Mouse (Mus musculus) embryo, embryonic 11 days (tissue): ENCODE measurements at regions not wholly inside any gene's neighbourhood (a gene's known extent, or its start where the extent isn't known, plus 50 kb on each side); places are given as distances from the start of the nearest gene placed in this dataset.

Source experiments
- DNase-seq: peaks from one replicate; pipeline ENCODE4 v3.0.0-alpha.2; 2015

DNA sequence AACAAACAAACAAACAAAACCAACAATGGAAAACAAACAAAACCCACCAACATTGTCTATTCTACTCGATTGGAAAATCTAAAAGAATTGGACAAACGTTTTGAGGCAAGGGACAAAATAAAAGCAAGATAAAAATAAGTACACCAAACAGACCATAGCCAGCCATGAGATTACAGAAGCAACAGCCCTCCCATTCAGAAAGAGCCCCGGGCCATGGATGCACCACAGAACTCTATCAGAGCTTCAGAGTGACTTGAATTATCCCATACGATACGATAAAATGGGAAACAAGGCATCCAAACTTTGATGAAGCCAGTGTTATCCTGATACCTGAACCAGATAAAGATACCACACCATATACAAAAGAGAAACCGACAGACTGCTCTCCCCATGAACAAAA is 68.7 kb downstream of the Npepl1 start:
- DNase-seq, result no peak

DNA sequence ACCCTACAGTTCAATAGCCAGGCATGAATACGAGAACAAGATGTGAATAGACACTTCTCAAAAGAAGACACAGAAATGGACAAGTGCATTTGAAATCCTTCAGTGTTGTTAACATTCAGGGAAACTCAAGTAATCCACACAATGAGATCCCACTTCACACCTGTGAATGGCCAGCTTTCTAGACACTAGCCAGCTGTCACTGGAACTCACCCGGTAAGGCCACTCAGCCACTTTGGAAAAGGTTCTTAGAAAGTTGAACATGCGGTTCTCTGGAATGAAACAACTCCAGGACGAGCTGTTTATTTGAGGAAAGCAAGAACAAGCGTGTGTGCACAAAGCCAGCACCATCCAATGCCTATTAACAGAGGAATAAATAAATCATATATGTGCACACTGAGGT is 74.6 kb downstream of the Npepl1 start:
- no peak for DNase-seq

DNA sequence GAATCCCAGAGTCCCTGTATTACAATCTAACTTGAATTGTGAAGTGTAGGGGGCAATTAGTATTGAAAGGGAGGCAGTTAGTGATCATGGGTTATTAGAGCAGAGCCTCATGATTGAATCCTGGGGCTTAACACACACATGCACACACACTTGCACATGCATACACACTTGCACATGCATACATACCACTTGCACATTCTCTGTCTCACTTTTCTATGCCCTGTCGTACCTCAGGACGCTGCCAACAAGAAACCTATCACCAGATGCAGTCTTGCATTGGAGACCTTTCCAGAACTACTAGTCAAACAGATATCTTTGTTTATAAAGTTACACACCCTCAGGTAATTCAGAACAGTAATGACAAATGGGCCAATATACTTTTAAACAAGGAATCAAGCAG is 80.9 kb downstream of the Npepl1 start:
- DNase-seq, result no peak

DNA sequence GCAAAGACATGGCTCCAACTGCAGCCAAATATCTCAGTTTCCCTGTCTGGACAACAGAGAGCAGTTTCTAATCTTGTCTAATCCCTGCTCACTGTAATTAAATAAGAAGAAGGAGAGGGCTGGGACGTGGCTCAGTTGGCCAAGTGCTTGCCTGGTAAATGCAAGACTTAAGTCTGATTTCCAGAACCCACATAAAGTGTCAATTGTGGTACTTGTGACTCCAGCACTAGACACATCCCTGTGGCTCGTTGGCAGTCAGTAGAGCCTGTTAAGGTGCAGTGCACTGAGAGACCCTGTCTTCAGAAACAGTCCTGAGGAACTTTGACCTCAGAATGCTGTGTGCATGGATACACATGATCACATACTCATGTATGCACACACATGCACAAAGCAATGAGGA is 81.4 kb downstream of the Npepl1 start:
- no peak for DNase-seq

DNA sequence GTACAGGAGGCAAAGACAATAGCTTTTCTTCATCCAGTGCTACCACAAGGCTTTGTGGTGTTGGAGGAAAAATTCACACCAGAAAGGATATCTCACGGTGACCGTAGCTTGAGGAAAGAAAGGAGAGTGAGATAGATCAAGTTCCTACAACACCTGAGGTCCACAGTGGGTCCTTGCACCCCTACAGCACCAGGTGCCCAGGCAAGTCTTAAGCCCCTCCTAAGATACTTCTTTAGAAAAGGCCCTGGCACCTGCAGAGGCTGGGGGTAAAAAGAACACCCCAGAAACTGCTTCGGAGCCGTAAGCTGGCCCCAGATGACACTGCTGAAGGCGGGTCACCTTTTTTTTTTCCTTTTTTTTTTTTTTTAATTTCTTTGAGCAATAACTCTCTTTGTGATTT is 81.9 kb downstream of the Npepl1 start:
- DNase-seq, result no peak

DNA sequence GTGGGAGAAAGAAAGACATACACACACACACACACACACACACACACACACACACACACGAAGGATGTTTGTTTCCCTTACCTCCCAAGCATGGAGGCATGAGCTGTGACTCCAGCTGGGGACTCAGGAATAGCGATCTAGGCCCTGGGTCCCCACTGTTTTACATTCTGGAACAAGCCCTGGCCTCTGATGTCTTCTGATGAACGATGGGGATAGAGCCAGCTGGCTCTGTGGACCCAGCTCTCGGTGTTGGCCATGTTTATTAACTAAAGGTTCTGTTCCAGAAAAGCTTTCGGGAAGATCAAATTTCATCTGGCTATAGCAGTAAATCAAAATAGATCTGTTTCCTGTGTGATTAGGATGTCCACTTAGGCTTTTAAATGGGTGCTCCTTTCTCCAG is 83.4 kb downstream of the Npepl1 start:
- DNase-seq, result no peak

DNA sequence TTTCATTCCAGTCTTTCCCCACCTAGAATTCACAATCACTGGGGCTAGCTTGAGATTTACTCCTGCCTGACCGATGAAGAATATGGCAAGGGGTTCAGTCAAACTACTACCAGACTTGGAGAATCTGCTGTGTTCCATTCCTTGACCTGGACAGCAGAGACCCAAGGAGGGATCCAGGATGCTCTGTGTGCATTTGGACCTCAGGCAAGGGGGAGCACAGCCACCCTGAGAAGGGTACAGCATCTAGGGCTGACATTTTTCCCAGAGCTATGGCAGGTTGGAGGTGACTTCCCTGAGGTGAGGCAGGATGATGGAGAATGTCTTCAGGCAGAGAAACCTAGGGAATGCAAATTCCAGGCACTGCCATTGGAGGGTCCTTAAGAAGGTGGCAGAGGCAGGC is 85.5 kb downstream of the Npepl1 start:
- no peak for DNase-seq

DNA sequence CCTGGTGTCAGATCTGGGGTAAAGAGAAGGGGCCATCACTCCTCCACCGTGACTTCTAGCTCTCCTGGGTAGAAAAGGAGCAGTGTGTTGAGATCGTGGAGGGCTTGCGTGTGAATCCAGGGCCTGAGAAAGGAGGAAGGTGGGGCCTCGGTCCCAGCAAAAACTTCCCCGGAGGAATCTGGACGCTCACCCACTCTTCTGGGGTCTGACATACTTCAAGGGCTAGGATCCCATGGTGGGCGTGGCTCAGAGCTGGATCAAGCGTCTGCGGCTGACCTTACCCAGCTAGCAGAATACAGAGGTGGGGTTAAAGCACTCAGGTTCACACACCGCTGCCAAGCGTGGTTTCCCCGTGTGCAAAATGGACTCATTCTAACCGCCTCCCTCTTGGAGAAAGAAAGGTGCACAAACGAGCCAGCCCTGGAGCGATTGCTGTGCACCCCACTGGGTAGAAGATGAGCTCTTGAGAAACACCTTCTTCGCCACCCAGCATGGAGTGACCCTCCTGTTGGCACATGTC is 86.6 kb downstream of the Npepl1 start:
- no peak for DNase-seq

DNA sequence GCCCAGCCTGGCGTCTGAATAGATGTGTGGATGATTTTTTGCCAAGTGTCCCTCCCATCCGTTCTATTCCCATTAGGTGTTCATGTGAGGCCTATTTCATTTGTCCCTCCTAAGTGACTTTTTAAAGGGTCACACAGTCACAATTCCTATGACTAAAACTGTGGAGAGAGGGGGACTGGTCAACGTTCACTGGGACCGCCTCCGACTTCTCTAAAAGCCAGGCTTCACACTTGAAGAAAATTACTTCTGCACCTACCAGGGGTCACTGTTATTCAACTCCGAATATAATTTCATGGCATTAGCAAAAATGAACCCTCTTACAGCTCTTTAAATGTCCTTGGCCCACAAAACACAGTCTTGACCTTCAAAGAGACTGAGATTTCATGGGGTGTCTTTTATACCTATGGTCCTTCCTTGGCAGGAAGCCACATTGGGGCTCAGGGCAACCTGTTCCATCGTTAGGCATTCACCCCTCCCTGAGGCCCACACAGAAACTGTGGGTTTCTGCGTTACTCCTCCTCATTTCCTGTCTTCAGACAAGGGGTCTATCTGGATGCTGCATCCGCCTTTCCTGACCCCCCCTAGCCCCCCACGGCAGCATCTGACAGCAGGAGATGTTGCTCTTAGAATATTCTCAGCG is 86.7 kb upstream of the Gnas start:
- DNase-seq, result no peak

DNA sequence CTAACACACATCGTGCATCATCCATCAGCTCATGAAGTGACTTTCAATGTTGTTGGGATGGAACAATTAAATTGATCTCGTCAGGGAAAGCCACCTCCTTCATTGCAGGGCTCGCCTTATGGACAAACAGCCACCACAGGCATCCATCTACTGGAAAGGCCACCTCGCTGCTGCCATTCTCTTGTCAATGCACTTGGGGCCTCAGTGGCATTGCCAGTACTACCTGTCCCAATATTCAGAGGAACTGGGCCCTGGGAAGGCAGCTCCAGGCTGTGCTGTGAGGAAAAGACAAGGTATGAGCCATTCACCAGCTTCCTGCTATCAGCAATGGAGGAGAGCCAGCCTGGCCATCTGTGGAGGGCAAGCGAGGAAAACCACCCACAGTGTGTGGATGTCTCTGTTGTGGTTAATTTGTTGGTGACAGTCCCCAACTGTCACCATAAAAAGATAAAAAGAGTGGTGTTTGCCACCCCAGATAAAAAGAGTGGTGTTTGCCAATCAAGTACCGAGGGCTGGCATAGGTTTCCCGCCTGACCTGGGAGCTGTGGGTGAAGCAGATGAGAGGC is 85.6 kb upstream of the Gnas start:
- no peak for DNase-seq

DNA sequence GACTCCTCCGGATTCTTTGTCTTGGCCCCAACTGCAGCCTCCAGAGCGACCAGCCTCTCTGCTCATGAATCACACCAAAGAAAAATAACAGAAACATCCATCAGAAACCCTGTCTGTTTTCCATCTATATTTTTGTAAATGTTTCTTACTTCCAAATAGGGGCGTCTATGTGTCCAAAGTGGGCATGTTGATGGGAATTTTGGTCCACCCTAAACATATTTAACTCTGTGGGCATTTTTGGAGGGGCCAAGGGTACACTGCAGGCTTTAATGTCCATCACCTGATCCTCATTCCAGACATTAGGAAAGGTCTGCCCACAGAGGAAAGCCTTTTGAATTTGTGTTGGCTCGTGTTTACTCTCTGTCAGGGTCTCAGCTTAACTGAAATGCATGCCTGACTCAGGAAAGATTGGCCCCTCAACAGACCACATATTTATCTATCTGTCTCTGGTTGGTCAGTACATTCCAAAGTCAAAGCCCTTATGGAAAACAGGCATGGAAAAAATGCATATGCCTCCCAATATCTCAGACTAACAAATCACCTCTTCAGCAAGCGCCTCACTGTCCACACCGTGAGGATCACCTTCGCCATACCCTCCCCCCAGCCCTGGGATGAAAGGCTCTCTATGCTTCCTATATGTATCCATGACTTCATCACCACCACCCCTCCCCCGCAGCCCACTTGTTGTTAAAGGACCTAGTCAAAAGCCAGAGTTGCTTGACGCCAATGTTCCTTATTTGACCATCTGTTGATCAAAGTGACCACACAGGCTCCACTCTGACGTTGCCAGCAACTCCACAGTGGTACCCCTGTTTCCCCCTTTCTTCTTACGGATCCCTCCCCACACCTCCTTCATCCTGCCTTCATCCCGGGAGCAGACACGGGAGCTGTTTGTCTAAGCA is 83.9 kb upstream of the Gnas start:
- DNase-seq, result peak; percentile 55

DNA sequence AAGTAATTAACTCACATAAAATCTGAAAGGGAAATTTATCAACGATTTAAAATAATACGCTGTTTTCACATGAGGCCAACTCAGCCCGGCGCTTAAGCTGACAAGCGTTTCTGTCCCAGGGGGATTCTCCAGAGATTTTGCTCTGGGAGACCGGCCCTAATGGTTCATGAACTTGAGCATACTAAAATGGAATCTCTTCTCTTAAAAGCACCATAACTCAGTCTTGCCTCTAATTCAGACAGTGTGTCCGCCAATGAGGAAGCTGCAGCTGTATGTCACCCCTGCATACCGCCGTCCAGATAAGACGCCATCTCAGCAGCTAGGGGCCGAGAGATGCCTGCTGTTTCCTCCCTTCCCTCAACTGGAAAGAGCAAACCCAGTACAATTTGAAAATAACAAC is 80.7 kb upstream of the Gnas start:
- DNase-seq, result peak; percentile 29

DNA sequence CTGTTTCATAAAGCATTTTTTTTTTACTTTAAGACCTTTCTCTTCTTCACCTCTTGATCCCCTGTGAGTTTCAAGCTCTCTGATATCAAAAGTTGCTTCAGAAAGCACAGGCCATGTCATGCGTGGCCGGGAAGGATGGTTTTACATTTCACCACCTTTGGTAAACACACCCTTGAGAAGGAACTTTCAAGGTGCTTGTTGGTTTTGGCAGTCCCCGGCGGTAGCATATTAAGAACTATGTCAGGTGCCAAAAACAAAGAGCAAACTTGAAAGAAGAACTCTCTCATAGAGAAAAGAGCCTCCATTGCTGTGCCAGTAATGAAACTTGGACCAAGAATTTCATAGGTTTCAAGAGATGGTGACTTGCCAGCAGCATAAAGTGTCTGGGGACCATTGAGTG is 72.4 kb upstream of the Gnas start:
- no peak for DNase-seq

DNA sequence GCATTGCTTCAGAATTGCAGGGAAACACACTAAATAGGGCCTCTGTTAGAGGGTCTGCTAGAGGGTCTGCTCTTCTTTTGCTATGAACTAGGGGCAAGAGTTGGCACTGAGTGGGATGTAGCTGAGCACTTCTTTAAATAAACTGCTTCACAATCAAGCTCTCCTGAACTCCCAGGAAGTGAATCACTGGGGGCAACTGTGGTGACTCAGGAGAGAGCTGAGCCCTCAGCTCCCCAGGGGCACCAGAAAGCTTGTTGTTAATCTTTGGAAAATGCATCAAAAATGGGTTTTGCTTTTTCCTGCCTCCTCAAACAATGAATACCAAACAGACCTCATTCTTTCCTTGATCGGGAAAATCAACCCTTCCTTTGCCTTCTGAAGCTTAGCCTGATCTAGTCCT is 57.5 kb upstream of the Gnas start:
- no peak for DNase-seq
